Mouse (Mus musculus) intestine, embryonic 16.5 days (tissue): ENCODE measurements around the gene Rcan2. TPM values are rescaled to one million over a fixed set of nuclear protein-coding genes. Genes with fewer than 3 reads are reported as not detected.

Experiments
- ATAC-seq: fragments of 200-750 bp; cut with Nextera tagmentation; 2 replicates; pipeline ENCODE4 v1.8.0; 2017; ENCODE audit warnings: moderate TSS enrichment, moderate library complexity
- H3K27ac ChIP-seq: fragments of 300-500 bp; sonication (generic); 2 replicates; pipeline ENCODE4 v1.5.1; 2014; ENCODE audit warnings: mild to moderate bottlenecking, low read length
- H3K27me3 ChIP-seq: fragments of 300-500 bp; sonication (generic); replicated peaks from 2 replicates; pipeline ENCODE4 v1.6.1; 2014; ENCODE audit warnings: low read length, control low read depth, mixed read lengths; ENCODE audit not compliant: control insufficient read depth, insufficient read depth
- H3K36me3 ChIP-seq: fragments of 300-500 bp; sonication (generic); 2 replicates; pipeline ENCODE4 v1.6.1; 2014; ENCODE audit warnings: low read length, control low read depth; ENCODE audit not compliant: control insufficient read depth, insufficient read depth
- H3K4me1 ChIP-seq: fragments of 300-500 bp; sonication (generic); 2 replicates; pipeline ENCODE4 v1.6.1; 2014; ENCODE audit warnings: low read length, control low read depth, mixed read lengths; ENCODE audit not compliant: control insufficient read depth, insufficient read depth
- H3K4me2 ChIP-seq: fragments of 300-500 bp; sonication (generic); 2 replicates; pipeline ENCODE4 v1.6.1; 2014; ENCODE audit warnings: low read depth, low read length, control low read depth
- H3K4me3 ChIP-seq: fragments of 300-500 bp; sonication (generic); 2 replicates; pipeline ENCODE4 v1.5.1; 2014; ENCODE audit warnings: mild to moderate bottlenecking, low read length
- H3K9ac ChIP-seq: fragments of 300-500 bp; sonication (generic); 2 replicates; pipeline ENCODE4 v1.6.1; 2014; ENCODE audit warnings: low read depth, low read length
- H3K9me3 ChIP-seq: fragments of 300-500 bp; sonication (generic); 2 replicates; pipeline ENCODE4 v1.6.1; 2016; ENCODE audit warnings: low read length, control low read depth; ENCODE audit not compliant: control insufficient read depth
- WGBS: fragments of 180-500 bp; shearing (Covaris S2); extraction: QIAGEN DNeasy Blood & Tissue Kit; methylation state at CpG from one replicate; pipeline ENCODE4 v1.1.7; 2014; 5-methylcytosine and 5-hydroxymethylcytosine counted together
- polyA plus RNA-seq: library from polyadenylated mRNA; unstranded; fragments of >200 nt; fragmentation: Nextera tagmentation; extraction: Ambion mirVana; gene quantifications from 2 replicates; pipeline ENCODE4 v1.2.1, GENCODE M21; 2015

Rcan2 gene
- polyA plus RNA-seq, 1 experiment from 2014 or later: 4.9 TPM

- Histone ChIP-seq H3K4me3 (no peak overlapping the region), H3K9me3 (no peaks in the 10 kb centered on the region), H3K27me3 (no peaks in the 10 kb centered on the region), H3K9ac (no peak overlapping the region), H3K36me3 (no peaks in the 10 kb centered on the region), H3K27ac (no peak overlapping the region), H3K4me2 (no peak overlapping the region), H3K4me1 (no peaks in the 10 kb centered on the region)
- no peak for ATAC-seq
- 70% methylated on average over 3 of the region's 3 CpGs for WGBS
These were observed 229.8 kb downstream of the Rcan2 start for GRCm38 (mm10) chr17:44030776-44031587.

GRCm38 (mm10) chr17:44035005-44035404 is 233.9 kb downstream of the Rcan2 start:
- Histone ChIP-seq H3K4me3 (no peak overlapping the region), H3K27me3 (no peaks in the 10 kb centered on the region), H3K4me1 (no peaks in the 10 kb centered on the region), H3K4me2 (no peak overlapping the region), H3K9ac (no peak overlapping the region), H3K9me3 (no peaks in the 10 kb centered on the region), H3K36me3 (no peaks in the 10 kb centered on the region), H3K27ac (no peak overlapping the region)
- WGBS: 90% methylated on average over 1 of the region's 1 CpGs
- no peak for ATAC-seq

GRCm38 (mm10) chr17:44038656-44039055 is 237.5 kb downstream of the Rcan2 start:
- no peak for ATAC-seq
- WGBS: 60% methylated on average over 9 of the region's 9 CpGs
- Histone ChIP-seq H3K9ac (no peak overlapping the region), H3K27ac (no peak overlapping the region), H3K4me2 (no peak overlapping the region), H3K4me3 (no peak overlapping the region), H3K4me1 (0 out of 2 replicates have a peak, but pooled peaks cover 3% of the 10 kb centered on the region), H3K27me3 (no peaks in the 10 kb centered on the region), H3K36me3 (no peaks in the 10 kb centered on the region), H3K9me3 (no peaks in the 10 kb centered on the region)

GRCm38 (mm10) chr17:44040449-44040848 is 239.3 kb downstream of the Rcan2 start:
- H3K9me3 ChIP-seq: no peaks in the 10 kb centered on the region
- H3K4me3 ChIP-seq: no peak overlapping the region
- H3K4me2 ChIP-seq: no peak overlapping the region
- 0 out of 2 replicates have a peak, but pooled peaks cover 3% of the 10 kb centered on the region for H3K4me1 ChIP-seq
- WGBS: 67% methylated on average over 2 of the region's 2 CpGs
- no peaks in the 10 kb centered on the region for H3K27me3 ChIP-seq
- no peak overlapping the region for H3K27ac ChIP-seq
- peak; percentile 94 for ATAC-seq
- no peak overlapping the region for H3K9ac ChIP-seq
- no peaks in the 10 kb centered on the region for H3K36me3 ChIP-seq

- H3K27ac ChIP-seq: no peak overlapping the region
- no peak overlapping the region for H3K4me2 ChIP-seq
- H3K36me3 ChIP-seq: no peaks in the 10 kb centered on the region
- H3K9me3 ChIP-seq: no peaks in the 10 kb centered on the region
- no peak for ATAC-seq
- no peak overlapping the region for H3K9ac ChIP-seq
- 0 out of 2 replicates have a peak, but pooled peaks cover 3% of the 10 kb centered on the region for H3K4me1 ChIP-seq
- no peak overlapping the region for H3K4me3 ChIP-seq
- WGBS: 85% methylated on average over 2 of the region's 2 CpGs
- no peaks in the 10 kb centered on the region for H3K27me3 ChIP-seq
These were observed 241.2 kb downstream of the Rcan2 start for GRCm38 (mm10) chr17:44042301-44042700.

GRCm38 (mm10) chr17:44042861-44043260 is 241.7 kb downstream of the Rcan2 start:
- no peak for ATAC-seq
- WGBS: 87% methylated on average over 8 of the region's 8 CpGs

GRCm38 (mm10) chr17:44053427-44053826 is 252.3 kb downstream of the Rcan2 start:
- Histone ChIP-seq H3K27ac (no peak overlapping the region), H3K4me1 (no peaks in the 10 kb centered on the region), H3K9me3 (no peaks in the 10 kb centered on the region), H3K36me3 (no peaks in the 10 kb centered on the region), H3K27me3 (no peaks in the 10 kb centered on the region), H3K4me2 (no peak overlapping the region), H3K9ac (no peak overlapping the region), H3K4me3 (no peak overlapping the region)
- WGBS: 73% methylated on average over 4 of the region's 4 CpGs
- ATAC-seq: no peak

More at GRCm38 (mm10) chr17:44042861-44043260, 241.7 kb downstream of the Rcan2 start:
- no peak overlapping the region for H3K4me3 ChIP-seq
- H3K4me2 ChIP-seq: no peak overlapping the region
- no peaks in the 10 kb centered on the region for H3K36me3 ChIP-seq
- H3K27me3 ChIP-seq: no peaks in the 10 kb centered on the region
- 0 out of 2 replicates have a peak, but pooled peaks cover 3% of the 10 kb centered on the region for H3K4me1 ChIP-seq
- no peak overlapping the region for H3K9ac ChIP-seq
- no peaks in the 10 kb centered on the region for H3K9me3 ChIP-seq
- no peak overlapping the region for H3K27ac ChIP-seq

GRCm38 (mm10) chr17:44057123-44057522 is 256.0 kb downstream of the Rcan2 start:
- WGBS: 74% methylated on average over 1 of the region's 1 CpGs
- no peak overlapping the region for H3K4me2 ChIP-seq
- H3K36me3 ChIP-seq: no peaks in the 10 kb centered on the region
- H3K4me3 ChIP-seq: no peak overlapping the region
- no peak overlapping the region for H3K27ac ChIP-seq
- ATAC-seq: no peak
- no peaks in the 10 kb centered on the region for H3K4me1 ChIP-seq
- H3K27me3 ChIP-seq: no peaks in the 10 kb centered on the region
- no peak overlapping the region for H3K9ac ChIP-seq
- no peaks in the 10 kb centered on the region for H3K9me3 ChIP-seq

- Histone ChIP-seq H3K27ac (no peak overlapping the region), H3K4me2 (no peak overlapping the region)
- no peak for ATAC-seq
These were observed 257.0 kb downstream of the Rcan2 start for GRCm38 (mm10) chr17:44058145-44058544.

More at GRCm38 (mm10) chr17:44058145-44058544, 257.0 kb downstream of the Rcan2 start:
- Histone ChIP-seq H3K9me3 (no peaks in the 10 kb centered on the region), H3K36me3 (no peaks in the 10 kb centered on the region), H3K27me3 (no peaks in the 10 kb centered on the region), H3K4me3 (no peak overlapping the region), H3K9ac (no peak overlapping the region), H3K4me1 (no peaks in the 10 kb centered on the region)
